Mouse (Mus musculus): ENCODE measurements around the gene Mfsd14b. TPM values are rescaled to one million over a fixed set of nuclear protein-coding genes. Genes with fewer than 3 reads are reported as not detected.

The Mfsd14b gene
- polyA plus RNA-seq, 1 experiment = 7.3 TPM

GRCm38 (mm10) chr13:65120984-65121383 is 8.2 kb upstream of the Mfsd14b start:
- Histone ChIP-seq H3K27me3 (ENCODE audit: control insufficient read depth, insufficient read depth, insufficient read length) (no peaks in the 10 kb centered on the region), H3ac (ENCODE audit: control insufficient read depth, insufficient read length, low read depth) (no peak overlapping the region)
- TF ChIP-seq MYOG (IDR thresholded peaks at IDR 0.05; ENCODE audit: control insufficient read depth, extremely low read depth, insufficient read length) (no peak), MYOD1 (IDR thresholded peaks at IDR 0.05; ENCODE audit: control insufficient read depth, insufficient read length, low read depth) (no peak), CTCF (IDR thresholded peaks at IDR 0.05; ENCODE audit: control insufficient read depth, insufficient read depth, insufficient read length) (no peak), CEBPB (IDR thresholded peaks at IDR 0.05; ENCODE audit: low read depth) (no peak)

GRCm38 (mm10) chr13:65113239-65113638 is 464 bp upstream of the Mfsd14b start:
- Histone ChIP-seq H3K79me3 (ENCODE audit: low read depth) (peaks cover 33% of the 10 kb centered on the region), H3K4me3 (ENCODE audit: insufficient read depth, poor library complexity, severe bottlenecking) (peak overlapping the region; percentile 69), H3K79me2 (ENCODE audit: control insufficient read depth, insufficient read depth) (peaks cover 41% of the 10 kb centered on the region), H3K36me3 (ENCODE audit: control insufficient read depth, insufficient read depth) (no peaks in the 10 kb centered on the region), H3ac (ENCODE audit: control insufficient read depth, insufficient read length, low read depth) (no peak overlapping the region), H3K27me3 (ENCODE audit: control insufficient read depth, insufficient read depth, insufficient read length) (no peaks in the 10 kb centered on the region)
- TF ChIP-seq MYOG (IDR thresholded peaks at IDR 0.05; ENCODE audit: control insufficient read depth, extremely low read depth, insufficient read length) (no peak), CEBPB (IDR thresholded peaks at IDR 0.05; ENCODE audit: low read depth) (no peak), USF1 (IDR thresholded peaks at IDR 0.05; ENCODE audit: low read depth) (no peak), MYOD1 (IDR thresholded peaks at IDR 0.05; ENCODE audit: control insufficient read depth, insufficient read length, low read depth) (no peak), CTCF (IDR thresholded peaks at IDR 0.05; ENCODE audit: control insufficient read depth, insufficient read depth, insufficient read length) (no peak), MAX (IDR thresholded peaks at IDR 0.05) (no peak), FOSL1 (IDR thresholded peaks at IDR 0.05; ENCODE audit: insufficient read depth, low read length, poor library complexity, severe bottlenecking) (no peak)

More at GRCm38 (mm10) chr13:65120984-65121383, 8.2 kb upstream of the Mfsd14b start:
- H3K79me3 ChIP-seq (ENCODE audit: low read depth) = no peaks in the 10 kb centered on the region
- no peak overlapping the region for H3K4me3 ChIP-seq (ENCODE audit: insufficient read depth, poor library complexity, severe bottlenecking)
- H3K79me2 ChIP-seq (ENCODE audit: control insufficient read depth, insufficient read depth) = no peaks in the 10 kb centered on the region
- H3K36me3 ChIP-seq (ENCODE audit: control insufficient read depth, insufficient read depth) = no peaks in the 10 kb centered on the region

- no peak for TF ChIP-seq FOSL1 (IDR thresholded peaks at IDR 0.05; ENCODE audit: insufficient read depth, low read length, poor library complexity, severe bottlenecking)
- TF ChIP-seq CEBPB (IDR thresholded peaks at IDR 0.05; ENCODE audit: low read depth) = no peak
- no peak for TF ChIP-seq MYOD1 (IDR thresholded peaks at IDR 0.05; ENCODE audit: control insufficient read depth, insufficient read length, low read depth)
- no peak for TF ChIP-seq MAX (IDR thresholded peaks at IDR 0.05)
- no peak for TF ChIP-seq CTCF (IDR thresholded peaks at IDR 0.05; ENCODE audit: control insufficient read depth, insufficient read depth, insufficient read length)
- no peak for TF ChIP-seq MYOG (IDR thresholded peaks at IDR 0.05; ENCODE audit: control insufficient read depth, extremely low read depth, insufficient read length)
- TF ChIP-seq USF1 (IDR thresholded peaks at IDR 0.05; ENCODE audit: low read depth) = no peak
- H3K4me3 ChIP-seq (ENCODE audit: insufficient read depth, poor library complexity, severe bottlenecking) = peak overlapping the region; percentile 69
- H3K79me2 ChIP-seq (ENCODE audit: control insufficient read depth, insufficient read depth) = peaks cover 54% of the 10 kb centered on the region
- H3K27me3 ChIP-seq (ENCODE audit: control insufficient read depth, insufficient read depth, insufficient read length) = no peaks in the 10 kb centered on the region
- H3ac ChIP-seq (ENCODE audit: control insufficient read depth, insufficient read length, low read depth) = no peak overlapping the region
- no peaks in the 10 kb centered on the region for H3K36me3 ChIP-seq (ENCODE audit: control insufficient read depth, insufficient read depth)
- H3K79me3 ChIP-seq (ENCODE audit: low read depth) = peaks cover 41% of the 10 kb centered on the region
Observed at GRCm38 (mm10) chr13:65111961-65112360, 814 bp downstream of the Mfsd14b start.

GRCm38 (mm10) chr13:65101232-65101631 is 11.5 kb downstream of the Mfsd14b start:
- no peak overlapping the region for H3K4me3 ChIP-seq (ENCODE audit: insufficient read depth, poor library complexity, severe bottlenecking)
- TF ChIP-seq USF1 (IDR thresholded peaks at IDR 0.05; ENCODE audit: low read depth) (no peak), MYOG (IDR thresholded peaks at IDR 0.05; ENCODE audit: control insufficient read depth, extremely low read depth, insufficient read length) (no peak), CTCF (IDR thresholded peaks at IDR 0.05; ENCODE audit: control insufficient read depth, insufficient read depth, insufficient read length) (no peak), FOSL1 (IDR thresholded peaks at IDR 0.05; ENCODE audit: insufficient read depth, low read length, poor library complexity, severe bottlenecking) (no peak), CEBPB (IDR thresholded peaks at IDR 0.05; ENCODE audit: low read depth) (no peak), MYOD1 (IDR thresholded peaks at IDR 0.05; ENCODE audit: control insufficient read depth, insufficient read length, low read depth) (no peak), MAX (IDR thresholded peaks at IDR 0.05) (no peak)
- H3K36me3 ChIP-seq (ENCODE audit: control insufficient read depth, insufficient read depth) = no peaks in the 10 kb centered on the region
- no peak overlapping the region for H3ac ChIP-seq (ENCODE audit: control insufficient read depth, insufficient read length, low read depth)
- no peaks in the 10 kb centered on the region for H3K27me3 ChIP-seq (ENCODE audit: control insufficient read depth, insufficient read depth, insufficient read length)
- H3K79me2 ChIP-seq (ENCODE audit: control insufficient read depth, insufficient read depth) = peaks cover 80% of the 10 kb centered on the region
- peaks cover 60% of the 10 kb centered on the region for H3K79me3 ChIP-seq (ENCODE audit: low read depth)

GRCm38 (mm10) chr13:65100678-65101077 is 12.1 kb downstream of the Mfsd14b start:
- H3ac ChIP-seq (ENCODE audit: control insufficient read depth, insufficient read length, low read depth) = no peak overlapping the region
- H3K27me3 ChIP-seq (ENCODE audit: control insufficient read depth, insufficient read depth, insufficient read length) = no peaks in the 10 kb centered on the region
- H3K79me2 ChIP-seq (ENCODE audit: control insufficient read depth, insufficient read depth) = peaks cover 76% of the 10 kb centered on the region
- peaks cover 55% of the 10 kb centered on the region for H3K79me3 ChIP-seq (ENCODE audit: low read depth)
- no peak overlapping the region for H3K4me3 ChIP-seq (ENCODE audit: insufficient read depth, poor library complexity, severe bottlenecking)
- H3K36me3 ChIP-seq (ENCODE audit: control insufficient read depth, insufficient read depth) = no peaks in the 10 kb centered on the region
- TF ChIP-seq CEBPB (IDR thresholded peaks at IDR 0.05; ENCODE audit: low read depth) (no peak), USF1 (IDR thresholded peaks at IDR 0.05; ENCODE audit: low read depth) (no peak)

GRCm38 (mm10) chr13:65097018-65097417 is 15.8 kb downstream of the Mfsd14b start:
- Histone ChIP-seq H3K27me3 (ENCODE audit: control insufficient read depth, insufficient read depth, insufficient read length) (no peaks in the 10 kb centered on the region), H3K79me2 (ENCODE audit: control insufficient read depth, insufficient read depth) (peaks cover 43% of the 10 kb centered on the region), H3K79me3 (ENCODE audit: low read depth) (peaks cover 34% of the 10 kb centered on the region), H3ac (ENCODE audit: control insufficient read depth, insufficient read length, low read depth) (no peak overlapping the region), H3K4me3 (ENCODE audit: insufficient read depth, poor library complexity, severe bottlenecking) (no peak overlapping the region), H3K36me3 (ENCODE audit: control insufficient read depth, insufficient read depth) (no peaks in the 10 kb centered on the region)
- no peak for TF ChIP-seq MYOD1 (IDR thresholded peaks at IDR 0.05; ENCODE audit: control insufficient read depth, insufficient read length, low read depth)
- no peak for TF ChIP-seq MYOG (IDR thresholded peaks at IDR 0.05; ENCODE audit: control insufficient read depth, extremely low read depth, insufficient read length)
- no peak for TF ChIP-seq CEBPB (IDR thresholded peaks at IDR 0.05; ENCODE audit: low read depth)
- TF ChIP-seq USF1 (IDR thresholded peaks at IDR 0.05; ENCODE audit: low read depth) = no peak
- no peak for TF ChIP-seq CTCF (IDR thresholded peaks at IDR 0.05; ENCODE audit: control insufficient read depth, insufficient read depth, insufficient read length)
- TF ChIP-seq FOSL1 (IDR thresholded peaks at IDR 0.05; ENCODE audit: insufficient read depth, low read length, poor library complexity, severe bottlenecking) = no peak
- no peak for TF ChIP-seq MAX (IDR thresholded peaks at IDR 0.05)
